Mouse (Mus musculus) embryonic fibroblast, embryonic 13.5 days (primary cell): ENCODE results near the gene Zdhhc20.

Experiments used
- CTCF ChIP-seq: IDR thresholded peaks from 2 replicates; pipeline ENCODE4 v1.5.1; 2011; ENCODE audit warnings: mild to moderate bottlenecking, control low read depth, low read length, moderate library complexity, borderline replicate concordance; ENCODE audit not compliant: insufficient read depth
- POLR2A ChIP-seq: IDR thresholded peaks from 2 replicates; pipeline ENCODE4 v1.6.1; 2011; ENCODE audit warnings: low read depth, mild to moderate bottlenecking, control low read depth, low read length, moderate library complexity

- TF ChIP-seq POLR2A (no peak), CTCF (no peak)
Observed at GRCm38 (mm10) chr14:57908431-57908830, 18.4 kb upstream of the Zdhhc20 start.
